Mouse (Mus musculus) neural tube, embryonic 15.5 days (tissue): Measurements from ENCODE around the gene Lmbrd2. TPM values are rescaled to one million over a fixed set of nuclear protein-coding genes. Genes with fewer than 3 reads are reported as not detected.
"Not testable (repeated sequence)": the region's sequence is repeated elsewhere in the genome, so short reads cannot be mapped to it uniquely, and the experiment has no call there.

ENCODE experiments used
- ATAC-seq: fragments of 200-750 bp; cut with Nextera tagmentation; 2 replicates; pipeline ENCODE4 v1.8.0; 2017; ENCODE audit warnings: mild to moderate bottlenecking, moderate TSS enrichment, moderate library complexity; ENCODE audit not compliant: low FRiP score
- H3K27ac ChIP-seq: fragments of 300-500 bp; sonication (generic); replicated peaks from 2 replicates; pipeline ENCODE4 v1.5.1; 2015; ENCODE audit warnings: mild to moderate bottlenecking, inconsistent platforms
- H3K27me3 ChIP-seq: fragments of 300-500 bp; sonication (generic); replicated peaks from 2 replicates; pipeline ENCODE4 v1.6.1; 2015; ENCODE audit warnings: inconsistent platforms
- H3K36me3 ChIP-seq: fragments of 300-500 bp; sonication (generic); 2 replicates; pipeline ENCODE4 v1.6.1; 2015; ENCODE audit warnings: inconsistent platforms
- H3K4me1 ChIP-seq: fragments of 300-500 bp; sonication (generic); 2 replicates; pipeline ENCODE4 v1.6.1; 2015; ENCODE audit warnings: inconsistent platforms
- H3K4me2 ChIP-seq: fragments of 300-500 bp; sonication (generic); 2 replicates; pipeline ENCODE4 v1.6.1; 2015; ENCODE audit warnings: inconsistent platforms, mild to moderate bottlenecking, moderate library complexity
- H3K4me3 ChIP-seq: fragments of 300-500 bp; sonication (generic); replicated peaks from 2 replicates; pipeline ENCODE4 v1.5.1; 2015; ENCODE audit warnings: mild to moderate bottlenecking, inconsistent platforms
- H3K9ac ChIP-seq: fragments of 300-500 bp; sonication (generic); replicated peaks from 2 replicates; pipeline ENCODE4 v1.6.1; 2015; ENCODE audit warnings: mild to moderate bottlenecking, inconsistent platforms
- H3K9me3 ChIP-seq: fragments of 300-500 bp; sonication (generic); replicated peaks from 2 replicates; pipeline ENCODE4 v1.6.1; 2016; ENCODE audit warnings: inconsistent platforms
- whole genome bisulfite sequencing: fragments of 180-500 bp; shearing (Covaris S2); methylation state at CpG from one replicate; pipeline ENCODE4 v1.1.7; 2015; ENCODE audit warnings: mixed read lengths; 5-methylcytosine and 5-hydroxymethylcytosine counted together
- polyA plus RNA-seq: library from polyadenylated mRNA; unstranded; fragments of >200 nt; fragmentation: Nextera tagmentation; extraction: Ambion mirVana; gene quantifications from 2 replicates; pipeline ENCODE4 v1.2.1, GENCODE M21; 2015

Lmbrd2 gene
- polyA plus RNA-seq, 1 experiment from 2014 or later = 4.6 TPM

DNA sequence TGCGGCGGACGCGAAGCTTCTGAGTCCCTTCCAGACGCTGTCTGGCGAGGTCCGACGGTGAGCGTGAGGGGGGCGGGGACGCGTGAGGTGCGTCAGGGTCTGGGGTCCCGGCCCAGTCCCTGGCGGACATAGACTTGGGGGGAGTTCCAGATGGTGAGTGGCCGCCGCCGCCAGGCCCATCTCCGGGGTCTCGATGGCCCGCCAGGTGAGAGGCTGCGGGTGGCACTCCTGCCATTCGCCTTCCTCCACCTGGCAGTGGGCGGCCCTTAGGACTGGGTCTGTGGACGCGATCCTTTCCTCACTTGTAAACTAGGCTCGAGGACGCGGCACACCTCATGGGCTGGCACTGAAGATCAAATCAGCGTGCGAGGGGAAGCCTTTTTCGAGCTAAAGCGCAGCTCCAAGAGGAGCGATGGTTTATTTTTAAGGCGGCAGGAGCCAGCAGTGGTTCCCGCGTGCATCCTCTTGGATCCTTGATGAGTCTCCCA lies 378 bp downstream of the Lmbrd2 start:
- peak overlapping the region; percentile 93 for H3K4me3 ChIP-seq
- no peaks in the 10 kb centered on the region for H3K27me3 ChIP-seq
- H3K27ac ChIP-seq = peak overlapping the region; percentile 92
- WGBS = under 1% methylated on average over 37 of the region's 37 CpGs
- peak; percentile 87 for ATAC-seq
- peak overlapping the region; percentile 95 for H3K9ac ChIP-seq
- peak overlapping the region; percentile 81 for H3K4me2 ChIP-seq
- H3K36me3 ChIP-seq = peaks cover 16% of the 10 kb centered on the region
- H3K9me3 ChIP-seq = no peaks in the 10 kb centered on the region
- peaks cover 24% of the 10 kb centered on the region for H3K4me1 ChIP-seq

DNA sequence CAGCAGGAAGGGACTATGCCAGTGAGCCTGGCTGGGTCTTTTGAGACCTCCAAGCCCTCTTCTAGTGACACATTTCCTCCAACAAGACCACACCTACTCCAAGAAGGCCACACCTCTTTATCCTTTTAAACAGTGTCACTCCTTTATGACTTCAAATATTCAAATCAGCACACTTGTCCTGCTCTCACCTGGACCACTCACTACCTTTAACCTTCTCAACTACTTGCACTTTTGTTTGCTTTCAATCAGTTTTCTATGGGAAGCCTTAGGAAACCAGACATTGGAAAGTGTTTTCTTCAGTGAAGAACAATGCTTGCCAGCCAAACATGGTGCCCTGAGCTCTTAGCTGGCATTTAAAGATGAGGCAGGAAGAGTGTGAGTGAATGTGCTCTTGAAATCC lies 15.0 kb downstream of the Lmbrd2 start, which contains the start of gene Skp2:
TSS of gene Skp2 (minus strand) at position 101 of the 400 bp plus-strand sequence.
- Histone ChIP-seq H3K36me3 (peaks cover 57% of the 10 kb centered on the region), H3K9me3 (no peaks in the 10 kb centered on the region), H3K27ac (no peak within 1 kb of the TSS), H3K4me3 (no peak within 1 kb of the TSS), H3K9ac (no peak within 1 kb of the TSS), H3K4me2 (no peak within 1 kb of the TSS), H3K4me1 (no peaks in the 10 kb centered on the region), H3K27me3 (no peaks in the 10 kb centered on the region)
- ATAC-seq = no peak

- Histone ChIP-seq H3K4me1 (no peaks in the 10 kb centered on the region), H3K27ac (no peak overlapping the region), H3K4me2 (no peak overlapping the region), H3K4me3 (no peak overlapping the region), H3K9ac (no peak overlapping the region), H3K27me3 (no peaks in the 10 kb centered on the region), H3K9me3 (no peaks in the 10 kb centered on the region), H3K36me3 (peaks cover 45% of the 10 kb centered on the region)
- no peak for ATAC-seq
- 76% methylated on average over 4 of the region's 4 CpGs for WGBS
These were observed 22.3 kb downstream of the Lmbrd2 start for GRCm38 (mm10) chr15:9162557-9163070.

DNA sequence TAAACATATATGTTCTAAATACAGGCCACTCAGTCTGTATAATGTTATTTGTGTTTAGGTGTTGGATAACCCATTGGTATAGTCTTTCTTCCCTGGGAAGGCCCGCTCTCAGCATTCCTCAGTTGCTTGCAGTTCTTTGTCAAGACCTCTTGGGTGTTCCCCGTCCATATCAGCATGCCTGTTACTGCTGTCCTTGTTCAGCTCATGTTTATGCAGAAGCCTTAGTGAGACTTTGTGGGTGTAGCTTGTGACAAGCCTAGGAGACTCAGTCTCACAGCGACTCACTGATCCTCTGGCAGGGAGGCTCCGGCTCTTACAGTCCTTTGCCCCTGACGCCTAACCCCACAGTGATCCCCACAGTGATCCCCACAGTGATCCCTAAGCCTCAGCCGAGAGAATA lies 23.8 kb downstream of the Lmbrd2 start:
- H3K4me1 ChIP-seq = no peaks in the 10 kb centered on the region
- H3K4me3 ChIP-seq = no peak overlapping the region
- H3K9ac ChIP-seq = no peak overlapping the region
- H3K4me2 ChIP-seq = no peak overlapping the region
- no peaks in the 10 kb centered on the region for H3K27me3 ChIP-seq
- no peaks in the 10 kb centered on the region for H3K9me3 ChIP-seq
- H3K27ac ChIP-seq = no peak overlapping the region
- H3K36me3 ChIP-seq = peaks cover 47% of the 10 kb centered on the region
- WGBS = 57% methylated on average over 6 of the region's 6 CpGs
- no peak for ATAC-seq

DNA sequence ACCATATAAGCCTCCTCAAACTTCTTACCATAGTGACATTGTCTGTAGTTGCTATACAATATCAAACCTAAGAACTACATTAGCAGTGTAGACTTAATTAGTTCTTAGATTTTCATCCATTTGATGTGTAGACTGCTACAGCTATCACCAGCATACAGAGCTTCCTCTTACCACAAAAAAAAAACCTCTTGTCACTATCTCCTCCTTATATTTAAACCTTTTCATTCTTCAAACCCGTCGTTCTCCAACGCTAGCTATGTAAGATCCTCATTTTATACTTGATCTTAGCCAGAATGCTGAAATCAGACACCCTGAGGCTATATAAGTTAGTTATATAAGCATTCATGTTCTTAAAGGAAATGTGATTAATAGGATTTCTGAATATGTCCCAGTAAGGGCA lies 36.7 kb downstream of the Lmbrd2 start:
- Histone ChIP-seq H3K4me1 (no peaks in the 10 kb centered on the region), H3K9ac (no peak overlapping the region), H3K27me3 (no peaks in the 10 kb centered on the region), H3K27ac (no peak overlapping the region), H3K4me3 (no peak overlapping the region), H3K36me3 (peaks cover 38% of the 10 kb centered on the region), H3K4me2 (no peak overlapping the region), H3K9me3 (no peaks in the 10 kb centered on the region)
- 98% methylated on average over 3 of the region's 3 CpGs for WGBS
- no peak for ATAC-seq

- Histone ChIP-seq H3K36me3 (peaks cover 37% of the 10 kb centered on the region), H3K27me3 (no peaks in the 10 kb centered on the region), H3K9ac (no peak overlapping the region), H3K4me2 (no peak overlapping the region), H3K27ac (no peak overlapping the region), H3K4me3 (no peak overlapping the region), H3K4me1 (no peaks in the 10 kb centered on the region), H3K9me3 (no peaks in the 10 kb centered on the region)
- WGBS = 97% methylated on average over 5 of the region's 5 CpGs
- no peak for ATAC-seq
These were observed 43.6 kb downstream of the Lmbrd2 start for GRCm38 (mm10) chr15:9183995-9184394.

- Histone ChIP-seq H3K27ac (no peak overlapping the region), H3K9ac (no peak overlapping the region), H3K4me3 (no peak overlapping the region), H3K36me3 (peaks cover 38% of the 10 kb centered on the region), H3K4me2 (no peak overlapping the region), H3K4me1 (no peaks in the 10 kb centered on the region), H3K9me3 (no peaks in the 10 kb centered on the region), H3K27me3 (no peaks in the 10 kb centered on the region)
- ATAC-seq = no peak
- WGBS = 92% methylated on average over 2 of the region's 2 CpGs
These were observed 49.4 kb downstream of the Lmbrd2 start for GRCm38 (mm10) chr15:9189796-9190195.

- H3K4me2 ChIP-seq, H3K4me3 ChIP-seq, H3K27me3 ChIP-seq, H3K9me3 ChIP-seq, ATAC-seq, H3K4me1 ChIP-seq, H3K9ac ChIP-seq, H3K27ac ChIP-seq: not testable (repeated sequence)
- peaks cover 38% of the 10 kb centered on the region for H3K36me3 ChIP-seq
These were observed 52.3 kb downstream of the Lmbrd2 start for GRCm38 (mm10) chr15:9192685-9193084.

DNA sequence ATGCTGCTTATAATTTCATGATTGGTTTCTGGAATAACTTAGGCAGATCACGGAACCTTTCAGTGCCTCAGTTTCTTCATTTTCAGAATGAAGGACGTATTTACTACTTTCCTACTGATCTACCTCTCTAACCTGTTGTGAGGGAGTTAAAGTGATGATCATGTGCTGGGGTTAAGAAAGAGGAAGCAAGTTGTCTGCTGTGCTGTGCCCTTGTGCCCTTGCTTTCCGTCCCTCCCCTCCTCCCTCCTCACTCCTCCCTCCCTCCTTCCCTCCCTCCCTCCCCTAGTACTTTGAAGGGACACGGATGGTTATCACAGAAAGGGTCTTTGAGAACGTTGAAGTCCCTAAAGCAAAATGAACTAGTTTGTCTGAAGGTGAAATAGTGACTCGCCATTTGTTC lies 58.1 kb downstream of the Lmbrd2 start:
- Histone ChIP-seq H3K36me3 (peaks cover 14% of the 10 kb centered on the region), H3K9ac (no peak overlapping the region), H3K4me3 (no peak overlapping the region), H3K4me1 (no peaks in the 10 kb centered on the region), H3K27me3 (no peaks in the 10 kb centered on the region), H3K4me2 (no peak overlapping the region), H3K27ac (no peak overlapping the region), H3K9me3 (no peaks in the 10 kb centered on the region)
- no peak for ATAC-seq
- WGBS = 68% methylated on average over 6 of the region's 6 CpGs

DNA sequence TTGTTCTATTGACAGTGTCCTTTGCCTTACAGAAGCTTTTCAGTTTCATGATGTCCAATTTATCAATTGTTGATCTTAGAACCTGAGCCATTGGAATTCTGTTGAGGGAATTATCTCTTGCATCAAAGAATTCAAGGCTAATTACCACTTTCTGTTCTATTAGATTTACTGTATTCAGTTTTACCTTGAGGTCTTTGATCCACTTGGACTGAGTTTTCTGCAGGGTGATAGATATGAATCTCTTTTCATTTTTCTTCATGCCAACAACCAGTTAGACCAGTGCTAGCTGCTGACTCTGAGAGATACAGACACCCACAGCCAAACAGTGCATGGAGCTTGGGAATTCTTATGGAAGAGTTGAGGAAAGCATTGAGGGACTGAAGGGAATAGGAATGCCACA lies 71.5 kb downstream of the Lmbrd2 start:
- Histone ChIP-seq H3K27me3 (no peaks in the 10 kb centered on the region), H3K4me1 (no peaks in the 10 kb centered on the region), H3K4me2 (no peak overlapping the region), H3K9me3 (no peaks in the 10 kb centered on the region), H3K4me3 (no peak overlapping the region), H3K27ac (no peak overlapping the region), H3K36me3 (no peaks in the 10 kb centered on the region), H3K9ac (no peak overlapping the region)
- ATAC-seq = no peak

- not testable (repeated sequence) for ATAC-seq, H3K9ac ChIP-seq, H3K4me2 ChIP-seq, H3K36me3 ChIP-seq, H3K27ac ChIP-seq, H3K27me3 ChIP-seq, H3K4me1 ChIP-seq, H3K4me3 ChIP-seq, H3K9me3 ChIP-seq
- 68% methylated on average over 3 of the region's 3 CpGs for WGBS
These were observed 72.7 kb downstream of the Lmbrd2 start for GRCm38 (mm10) chr15:9213026-9213425.

GRCm38 (mm10) chr15:9213431-9213830 lies 73.1 kb downstream of the Lmbrd2 start:
- not testable (repeated sequence) for H3K4me2 ChIP-seq, H3K4me3 ChIP-seq, H3K27ac ChIP-seq, H3K9ac ChIP-seq, H3K9me3 ChIP-seq, H3K27me3 ChIP-seq, H3K4me1 ChIP-seq, ATAC-seq, H3K36me3 ChIP-seq
- 91% methylated on average over 7 of the region's 7 CpGs for WGBS

DNA sequence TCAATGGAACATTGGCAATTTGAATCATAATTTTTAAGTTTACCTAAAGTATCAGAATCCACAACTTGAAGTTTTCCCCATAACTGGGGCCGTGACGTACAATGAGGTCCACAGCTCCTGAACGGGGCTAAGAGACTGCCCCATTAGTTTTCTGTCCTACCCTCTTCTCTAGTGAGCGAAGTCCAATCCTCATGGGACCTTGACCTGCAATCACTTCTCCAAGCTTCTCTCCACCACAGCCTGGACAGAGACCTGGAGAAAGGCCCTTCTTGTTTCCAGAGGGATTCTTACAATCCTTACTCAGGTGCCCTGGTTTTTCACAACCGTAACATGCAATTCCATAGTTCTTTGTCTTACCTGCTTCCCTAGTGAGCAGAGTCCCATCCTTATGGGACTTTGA lies 76.1 kb downstream of the Lmbrd2 start:
- H3K9ac ChIP-seq = no peak overlapping the region
- H3K4me1 ChIP-seq = no peaks in the 10 kb centered on the region
- no peak overlapping the region for H3K4me3 ChIP-seq
- H3K36me3 ChIP-seq = no peaks in the 10 kb centered on the region
- H3K27me3 ChIP-seq = no peaks in the 10 kb centered on the region
- no peak overlapping the region for H3K27ac ChIP-seq
- H3K9me3 ChIP-seq = no peaks in the 10 kb centered on the region
- H3K4me2 ChIP-seq = no peak overlapping the region
- WGBS = 93% methylated on average over 5 of the region's 5 CpGs
- no peak for ATAC-seq
